Mouse (Mus musculus) left cerebral cortex, postnatal 36 days (tissue): ENCODE measurements around the gene Gm13287. TPM values are rescaled to one million over a fixed set of nuclear protein-coding genes. Genes with fewer than 3 reads are reported as not detected.
"Not testable (repeated sequence)": the region's sequence is repeated elsewhere in the genome, so short reads cannot be mapped to it uniquely, and the experiment has no call there.

Experiments
- DNase-seq, 2 experiments: peaks; one replicate each; pipeline ENCODE4 v3.0.0; 2021 to 2022; ENCODE audit warnings: low spot score in 2 of 2, mixed read lengths in 1 of 2
- intact Hi-C: fragments of 180-260 bp; cut with DNase I; formaldehyde crosslinking; loops from one replicate; pipeline ENCODE4 v1.15.1; 2025
- total RNA-seq, 2 experiments: library from RNA; stranded (reverse); gene quantifications; 2 replicates each; pipeline ENCODE4 v1.2.3; 2021

Gm13287 gene
- not detected for total RNA-seq

DNA sequence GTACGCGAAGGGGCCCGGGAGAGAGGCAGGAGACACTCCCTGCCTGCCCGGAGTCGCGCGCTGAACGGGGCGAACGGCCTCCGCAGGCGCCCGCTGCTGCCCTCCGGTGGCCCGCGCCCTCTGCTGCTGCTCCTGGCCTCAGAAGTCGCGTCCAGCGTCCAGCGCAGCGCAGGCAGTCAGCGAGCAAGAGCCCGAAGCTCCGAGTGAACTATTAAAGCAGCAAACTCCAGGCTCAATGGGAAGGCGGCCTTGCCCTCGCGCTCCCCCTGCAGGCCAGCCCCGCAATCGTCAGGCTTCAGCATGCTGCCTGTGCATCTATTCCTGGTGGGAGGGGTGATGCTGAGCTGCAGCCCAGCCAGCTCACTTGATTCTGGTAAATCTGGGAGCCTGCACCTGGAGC lies at the start of gene Gm13287:
Gene Gm13287 (plus strand): TSS at position 301 of the 400 bp plus-strand sequence.
- intact Hi-C loops, DNase-seq: not testable (repeated sequence)

DNA sequence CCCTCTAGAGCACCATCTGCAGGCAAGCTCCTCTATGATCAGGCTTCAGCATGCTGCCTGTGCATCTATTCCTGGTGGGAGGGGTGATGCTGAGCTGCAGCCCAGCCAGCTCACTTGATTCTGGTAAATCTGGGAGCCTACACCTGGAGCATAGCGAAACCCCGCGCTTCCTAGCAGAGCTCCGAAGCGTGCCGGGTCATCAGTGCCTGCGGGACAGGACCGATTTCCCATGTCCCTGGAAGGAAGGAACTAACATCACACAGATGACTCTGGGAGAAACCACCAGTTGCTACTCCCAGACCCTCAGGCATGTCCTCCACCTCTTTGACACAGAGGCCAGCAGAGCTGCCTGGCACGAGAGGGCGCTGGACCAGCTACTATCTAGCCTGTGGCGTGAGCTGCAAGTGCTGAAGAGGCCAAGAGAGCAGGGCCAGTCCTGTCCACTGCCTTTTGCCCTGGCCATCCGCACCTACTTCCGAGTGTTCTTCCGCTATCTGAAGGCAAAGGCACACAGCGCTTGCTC lies 48.2 kb upstream of the Gm13287 start, which contains the start of gene Gm13271:
Gene Gm13271 (plus strand): TSS at position 51 of the 523 bp plus-strand sequence.
- intact Hi-C loops, result not testable (repeated sequence)

DNA sequence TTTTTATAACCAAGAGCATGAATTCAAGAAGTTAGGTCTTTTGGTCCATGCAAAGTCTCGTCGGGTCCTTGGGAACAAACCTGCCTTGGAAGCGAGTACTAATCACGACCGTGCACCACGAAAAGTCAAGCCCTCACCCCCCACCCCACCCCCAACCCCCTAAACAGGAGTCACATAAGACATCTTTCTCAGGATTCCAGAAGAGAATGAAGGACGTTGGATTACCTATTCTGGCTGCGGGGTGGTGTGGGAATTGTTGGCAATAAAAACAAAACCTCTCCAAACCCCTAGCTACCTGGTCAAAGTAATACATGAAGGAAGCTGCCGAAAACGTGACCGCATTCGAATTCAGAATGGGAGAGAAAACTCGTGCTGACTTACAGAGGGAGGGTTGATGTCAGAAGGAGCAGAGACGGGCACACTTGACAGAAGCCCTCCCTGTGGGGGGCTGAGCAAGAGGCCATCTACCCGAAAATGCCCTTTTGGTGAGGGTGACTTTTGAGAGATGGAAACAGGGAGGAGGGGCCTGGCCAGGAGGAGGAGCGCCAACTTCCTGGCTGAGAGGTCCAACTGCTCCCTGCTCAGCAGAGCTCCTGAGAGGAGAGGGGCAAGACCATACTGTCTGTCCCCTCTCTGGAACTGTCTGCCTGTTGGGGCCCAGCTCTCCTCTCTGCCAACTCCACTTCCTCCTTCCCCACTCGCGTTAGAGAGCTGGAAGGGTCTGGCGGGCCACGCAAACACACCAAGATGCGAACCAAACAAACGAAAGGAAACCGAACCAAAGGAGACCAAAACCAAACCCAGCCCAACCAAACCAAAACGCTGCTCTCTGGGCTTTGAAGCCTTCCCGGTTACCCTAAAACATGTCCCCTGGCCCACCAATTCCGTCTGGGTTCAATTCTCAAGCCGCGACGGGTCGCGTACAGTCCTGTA lies 46.2 kb upstream of the Gm13287 start:
- DNase-seq, intact Hi-C loops: not testable (repeated sequence)

More for the DNA sequence above, 48.2 kb upstream of the Gm13287 start, which contains the start of gene Gm13271:
- DNase-seq, result peak; percentile 64 to 65

DNA sequence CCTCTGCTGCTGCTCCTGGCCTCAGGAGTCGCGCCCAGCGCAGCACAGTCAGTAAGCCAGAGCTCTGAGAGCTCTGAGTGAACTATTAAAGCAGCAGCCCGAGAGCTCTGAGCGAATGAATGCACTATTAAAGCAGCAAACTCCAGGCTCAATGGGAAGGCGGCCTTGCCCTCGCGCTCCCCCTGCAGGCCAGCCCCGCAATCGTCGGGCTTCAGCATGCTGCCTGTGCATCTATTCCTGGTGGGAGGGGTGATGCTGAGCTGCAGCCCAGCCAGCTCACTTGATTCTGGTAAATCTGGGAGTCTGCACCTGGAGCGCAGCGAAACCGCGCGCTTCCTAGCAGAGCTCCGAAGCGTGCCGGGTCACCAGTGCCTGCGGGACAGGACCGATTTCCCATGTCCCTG lies 45.4 kb upstream of the Gm13287 start:
- intact Hi-C loops, result not testable (repeated sequence)
- peak; percentile 88 to 90 for DNase-seq

DNA sequence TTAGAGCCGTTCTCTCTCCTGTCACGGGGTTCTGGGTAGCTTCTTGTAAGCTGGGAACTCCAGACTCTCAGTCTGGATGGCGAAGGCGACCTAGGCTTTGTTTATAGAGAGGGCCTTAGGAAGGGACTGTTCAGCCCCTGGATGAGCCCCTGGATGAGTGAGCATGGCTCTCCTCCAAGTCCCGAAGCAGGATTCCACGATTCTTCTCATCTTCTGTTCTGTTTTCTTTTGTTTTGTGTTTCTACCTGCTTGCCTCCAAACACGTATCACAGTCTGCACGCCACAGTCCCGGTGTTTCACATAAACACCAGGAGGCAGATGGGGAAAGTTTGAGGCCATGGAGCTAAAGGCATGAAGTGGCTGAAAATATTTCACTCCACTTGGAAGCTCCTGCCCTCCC lies 44.3 kb upstream of the Gm13287 start:
- not testable (repeated sequence) for DNase-seq

DNA sequence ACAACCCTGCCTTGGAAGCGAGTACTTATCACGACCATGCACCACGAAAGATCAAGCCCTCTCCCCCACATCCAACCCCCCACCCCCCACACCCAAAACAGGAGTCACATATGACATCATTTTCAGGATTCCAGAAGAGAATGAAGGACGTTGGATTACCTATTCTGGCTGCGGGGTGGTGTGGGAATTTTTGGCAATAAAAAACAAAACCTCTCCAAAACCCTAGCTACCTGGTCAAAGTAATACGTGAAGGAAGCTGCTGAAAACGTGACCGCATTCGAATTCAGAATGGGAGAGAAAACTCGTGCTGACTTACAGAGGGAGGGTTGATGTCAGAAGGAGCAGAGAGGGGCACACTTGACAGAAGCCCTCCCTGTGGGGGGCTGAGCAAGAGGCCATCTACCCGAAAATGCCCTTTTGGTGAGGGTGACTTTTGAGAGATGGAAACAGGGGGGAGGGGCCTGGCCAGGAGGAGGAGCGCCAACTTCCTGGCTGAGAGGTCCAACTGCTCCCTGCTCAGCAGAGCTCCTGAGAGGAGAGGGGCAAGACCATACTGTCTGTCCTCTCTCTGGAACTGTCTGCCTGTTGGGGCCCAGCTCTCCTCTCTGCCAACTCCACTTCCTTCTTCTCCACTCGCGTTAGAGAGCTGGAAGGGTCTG lies 43.3 kb upstream of the Gm13287 start, which contains the start of gene Gm13283:
Gene Gm13283 (plus strand): TSS at position 510 of the 659 bp plus-strand sequence.
- intact Hi-C loops, result not testable (repeated sequence)
- DNase-seq, result peak in 1 of 2 experiments; percentile 21

More for the DNA sequence above, 44.3 kb upstream of the Gm13287 start:
- intact Hi-C loops, result not testable (repeated sequence)

DNA sequence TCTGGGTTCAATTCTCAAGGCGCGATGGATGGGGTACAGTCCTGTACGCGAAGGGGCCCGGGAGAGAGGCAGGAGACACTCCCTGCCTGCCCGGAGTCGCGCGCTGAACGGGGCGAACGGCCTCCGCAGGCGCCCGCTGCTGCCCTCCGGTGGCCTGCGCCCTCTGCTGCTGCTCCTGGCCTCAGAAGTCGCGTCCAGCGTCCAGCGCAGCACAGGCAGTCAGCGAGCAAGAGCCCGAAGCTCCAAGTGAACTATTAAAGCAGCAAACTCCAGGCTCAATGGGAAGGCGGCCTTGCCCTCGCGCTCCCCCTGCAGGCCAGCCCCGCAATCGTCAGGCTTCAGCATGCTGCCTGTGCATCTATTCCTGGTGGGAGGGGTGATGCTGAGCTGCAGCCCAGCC lies 42.6 kb upstream of the Gm13287 start:
- intact Hi-C loops, result not testable (repeated sequence)
- DNase-seq, result peak; percentile 50 to 52

DNA sequence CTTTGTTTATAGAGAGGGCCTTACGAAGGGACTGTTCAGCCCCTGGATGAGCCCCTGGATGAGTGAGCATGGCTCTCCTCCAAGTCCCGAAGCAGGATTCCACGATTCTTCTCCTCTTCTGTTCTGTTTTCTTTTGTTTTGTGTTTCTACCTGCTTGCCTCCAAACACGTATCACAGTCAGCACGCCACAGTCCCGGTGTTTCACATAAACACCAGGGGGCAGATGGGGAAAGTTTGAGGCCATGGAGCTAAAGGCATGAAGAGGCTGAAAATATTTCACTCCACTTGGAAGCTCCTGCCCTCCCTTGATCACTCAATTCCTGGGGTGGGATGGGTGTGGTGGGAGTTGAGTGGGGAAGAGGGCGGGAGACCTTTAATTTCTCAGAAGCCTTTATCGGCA lies 41.3 kb upstream of the Gm13287 start:
- DNase-seq, result peak; percentile 62 to 68
- intact Hi-C loops, result not testable (repeated sequence)

DNA sequence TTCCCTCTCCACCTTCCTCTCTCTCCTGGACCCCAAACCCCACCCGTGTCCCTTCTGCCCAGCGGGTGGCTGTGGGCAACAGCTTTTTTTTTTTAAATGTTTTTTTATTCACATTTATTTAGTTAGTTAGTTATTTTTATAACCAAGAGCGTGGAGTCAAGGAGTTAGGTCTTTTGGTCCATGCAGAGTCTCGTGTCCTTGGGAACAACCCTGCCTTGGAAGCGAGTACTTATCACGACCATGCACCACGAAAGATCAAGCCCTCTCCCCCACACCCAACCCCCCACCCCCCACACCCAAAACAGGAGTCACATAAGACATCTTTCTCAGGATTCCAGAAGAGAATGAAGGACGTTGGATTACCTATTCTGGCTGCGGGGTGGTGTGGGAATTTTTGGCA lies 40.7 kb upstream of the Gm13287 start:
- DNase-seq, intact Hi-C loops: not testable (repeated sequence)

DNA sequence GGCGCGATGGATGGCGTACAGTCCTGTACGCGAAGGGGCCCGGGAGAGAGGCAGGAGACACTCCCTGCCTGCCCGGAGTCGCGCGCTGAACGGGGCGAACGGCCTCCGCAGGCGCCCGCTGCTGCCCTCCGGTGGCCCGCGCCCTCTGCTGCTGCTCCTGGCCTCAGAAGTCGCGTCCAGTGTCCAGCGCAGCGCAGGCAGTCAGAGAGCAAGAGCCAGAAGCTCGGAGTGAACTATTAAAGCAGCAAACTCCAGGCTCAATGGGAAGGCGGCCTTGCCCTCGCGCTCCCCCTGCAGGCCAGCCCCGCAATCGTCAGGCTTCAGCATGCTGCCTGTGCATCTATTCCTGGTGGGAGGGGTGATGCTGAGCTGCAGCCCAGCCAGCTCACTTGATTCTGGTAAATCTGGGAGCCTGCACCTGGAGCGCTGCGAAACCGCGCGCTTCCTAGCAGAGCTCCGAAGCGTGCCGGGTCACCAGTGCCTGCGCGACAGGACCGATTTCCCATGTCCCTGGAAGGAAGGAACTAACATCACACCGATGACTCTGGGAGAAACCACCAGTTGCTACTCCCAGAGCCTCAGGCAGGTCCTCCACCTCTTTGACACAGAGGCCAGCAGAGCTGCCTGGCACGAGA lies 39.6 kb upstream of the Gm13287 start:
- DNase-seq, result not testable (repeated sequence)

DNA sequence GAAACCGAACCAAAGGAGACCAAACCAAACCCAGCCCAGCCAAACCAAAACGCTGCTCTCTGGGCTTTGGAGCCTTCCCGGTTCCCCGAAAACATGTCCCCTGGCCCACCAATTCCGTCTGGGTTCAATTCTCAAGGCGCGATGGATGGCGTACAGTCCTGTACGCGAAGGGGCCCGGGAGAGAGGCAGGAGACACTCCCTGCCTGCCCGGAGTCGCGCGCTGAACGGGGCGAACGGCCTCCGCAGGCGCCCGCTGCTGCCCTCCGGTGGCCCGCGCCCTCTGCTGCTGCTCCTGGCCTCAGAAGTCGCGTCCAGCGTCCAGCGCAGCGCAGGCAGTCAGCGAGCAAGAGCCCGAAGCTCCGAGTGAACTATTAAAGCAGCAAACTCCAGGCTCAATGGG lies 29.5 kb upstream of the Gm13287 start, which contains the start of gene Gm13290:
Gene Gm13290 (plus strand): TSS at position 301 of the 400 bp plus-strand sequence.
- intact Hi-C loops, result not testable (repeated sequence)

More for the DNA sequence above, 39.6 kb upstream of the Gm13287 start:
- intact Hi-C loops, result not testable (repeated sequence)

DNA sequence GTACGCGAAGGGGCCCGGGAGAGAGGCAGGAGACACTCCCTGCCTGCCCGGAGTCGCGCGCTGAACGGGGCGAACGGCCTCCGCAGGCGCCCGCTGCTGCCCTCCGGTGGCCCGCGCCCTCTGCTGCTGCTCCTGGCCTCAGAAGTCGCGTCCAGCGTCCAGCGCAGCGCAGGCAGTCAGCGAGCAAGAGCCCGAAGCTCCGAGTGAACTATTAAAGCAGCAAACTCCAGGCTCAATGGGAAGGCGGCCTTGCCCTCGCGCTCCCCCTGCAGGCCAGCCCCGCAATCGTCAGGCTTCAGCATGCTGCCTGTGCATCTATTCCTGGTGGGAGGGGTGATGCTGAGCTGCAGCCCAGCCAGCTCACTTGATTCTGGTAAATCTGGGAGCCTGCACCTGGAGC lies 26.4 kb upstream of the Gm13287 start, which contains the start of gene Gm13289:
Gene Gm13289 (plus strand): TSS at position 301 of the 400 bp plus-strand sequence.
- intact Hi-C loops, result not testable (repeated sequence)

More for the DNA sequence above, 29.5 kb upstream of the Gm13287 start, which contains the start of gene Gm13290:
- not testable (repeated sequence) for DNase-seq

DNA sequence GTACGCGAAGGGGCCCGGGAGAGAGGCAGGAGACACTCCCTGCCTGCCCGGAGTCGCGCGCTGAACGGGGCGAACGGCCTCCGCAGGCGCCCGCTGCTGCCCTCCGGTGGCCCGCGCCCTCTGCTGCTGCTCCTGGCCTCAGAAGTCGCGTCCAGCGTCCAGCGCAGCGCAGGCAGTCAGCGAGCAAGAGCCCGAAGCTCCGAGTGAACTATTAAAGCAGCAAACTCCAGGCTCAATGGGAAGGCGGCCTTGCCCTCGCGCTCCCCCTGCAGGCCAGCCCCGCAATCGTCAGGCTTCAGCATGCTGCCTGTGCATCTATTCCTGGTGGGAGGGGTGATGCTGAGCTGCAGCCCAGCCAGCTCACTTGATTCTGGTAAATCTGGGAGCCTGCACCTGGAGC lies 23.5 kb upstream of the Gm13287 start, which contains the start of gene Gm13272:
Gene Gm13272 (plus strand): TSS at position 301 of the 400 bp plus-strand sequence.
- DNase-seq, intact Hi-C loops: not testable (repeated sequence)

More for the DNA sequence above, 26.4 kb upstream of the Gm13287 start, which contains the start of gene Gm13289:
- not testable (repeated sequence) for DNase-seq

DNA sequence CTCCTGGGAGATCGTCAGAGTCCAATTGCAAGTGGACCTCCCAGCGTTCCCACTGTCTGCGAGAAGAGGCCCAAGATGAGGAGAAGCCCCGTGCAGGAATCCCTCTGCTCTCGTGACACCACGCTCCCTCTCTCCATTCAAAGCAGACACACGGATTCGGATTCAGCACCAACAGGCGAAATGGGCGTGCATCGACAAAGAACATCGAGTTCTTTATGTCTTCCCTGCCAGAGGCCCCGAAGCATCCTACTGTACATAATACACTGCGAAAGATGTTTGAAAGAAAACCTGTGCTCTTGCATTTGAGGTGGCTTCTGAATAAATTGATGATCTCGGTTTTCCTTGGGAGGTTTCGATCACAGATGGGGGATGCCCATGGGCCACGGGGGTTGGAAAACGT lies 22.7 kb upstream of the Gm13287 start:
- DNase-seq, intact Hi-C loops: not testable (repeated sequence)

DNA sequence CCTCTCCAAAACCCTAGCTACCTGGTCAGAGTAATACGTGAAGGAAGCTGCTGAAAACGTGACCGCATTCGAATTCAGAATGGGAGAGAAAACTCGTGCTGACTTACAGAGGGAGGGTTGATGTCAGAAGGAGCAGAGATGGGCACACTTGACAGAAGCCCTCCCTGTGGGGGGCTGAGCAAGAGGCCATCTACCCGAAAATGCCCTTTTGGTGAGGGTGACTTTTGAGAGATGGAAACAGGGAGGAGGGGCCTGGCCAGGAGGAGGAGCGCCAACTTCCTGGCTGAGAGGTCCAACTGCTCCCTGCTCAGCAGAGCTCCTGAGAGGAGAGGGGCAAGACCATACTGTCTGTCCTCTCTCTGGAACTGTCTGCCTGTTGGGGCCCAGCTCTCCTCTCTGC lies 21.2 kb upstream of the Gm13287 start, which contains the start of gene Ifnz:
Gene Ifnz (plus strand): TSS at position 301 of the 400 bp plus-strand sequence.
- DNase-seq, intact Hi-C loops: not testable (repeated sequence)

DNA sequence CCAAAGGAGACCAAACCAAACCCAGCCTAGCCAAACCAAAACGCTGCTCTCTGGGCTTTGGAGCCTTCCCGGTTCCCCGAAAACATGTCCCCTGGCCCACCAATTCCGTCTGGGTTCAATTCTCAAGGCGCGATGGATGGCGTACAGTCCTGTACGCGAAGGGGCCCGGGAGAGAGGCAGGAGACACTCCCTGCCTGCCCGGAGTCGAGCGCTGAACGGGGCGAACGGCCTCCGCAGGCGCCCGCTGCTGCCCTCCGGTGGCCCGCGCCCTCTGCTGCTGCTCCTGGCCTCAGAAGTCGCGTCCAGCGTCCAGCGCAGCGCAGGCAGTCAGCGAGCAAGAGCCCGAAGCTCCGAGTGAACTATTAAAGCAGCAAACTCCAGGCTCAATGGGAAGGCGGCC lies 20.7 kb upstream of the Gm13287 start:
- DNase-seq, intact Hi-C loops: not testable (repeated sequence)

DNA sequence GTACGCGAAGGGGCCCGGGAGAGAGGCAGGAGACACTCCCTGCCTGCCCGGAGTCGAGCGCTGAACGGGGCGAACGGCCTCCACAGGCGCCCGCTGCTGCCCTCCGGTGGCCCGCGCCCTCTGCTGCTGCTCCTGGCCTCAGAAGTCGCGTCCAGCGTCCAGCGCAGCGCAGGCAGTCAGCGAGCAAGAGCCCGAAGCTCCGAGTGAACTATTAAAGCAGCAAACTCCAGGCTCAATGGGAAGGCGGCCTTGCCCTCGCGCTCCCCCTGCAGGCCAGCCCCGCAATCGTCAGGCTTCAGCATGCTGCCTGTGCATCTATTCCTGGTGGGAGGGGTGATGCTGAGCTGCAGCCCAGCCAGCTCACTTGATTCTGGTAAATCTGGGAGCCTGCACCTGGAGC lies 17.6 kb upstream of the Gm13287 start, which contains the start of gene Gm13276:
Gene Gm13276 (plus strand): TSS at position 301 of the 400 bp plus-strand sequence.
- intact Hi-C loops, DNase-seq: not testable (repeated sequence)

DNA sequence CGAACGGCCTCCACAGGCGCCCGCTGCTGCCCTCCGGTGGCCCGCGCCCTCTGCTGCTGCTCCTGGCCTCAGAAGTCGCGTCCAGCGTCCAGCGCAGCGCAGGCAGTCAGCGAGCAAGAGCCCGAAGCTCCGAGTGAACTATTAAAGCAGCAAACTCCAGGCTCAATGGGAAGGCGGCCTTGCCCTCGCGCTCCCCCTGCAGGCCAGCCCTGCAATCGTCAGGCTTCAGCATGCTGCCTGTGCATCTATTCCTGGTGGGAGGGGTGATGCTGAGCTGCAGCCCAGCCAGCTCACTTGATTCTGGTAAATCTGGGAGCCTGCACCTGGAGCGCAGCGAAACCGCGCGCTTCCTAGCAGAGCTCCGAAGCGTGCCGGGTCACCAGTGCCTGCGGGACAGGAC lies 14.7 kb upstream of the Gm13287 start, which contains the start of gene Gm13277:
Gene Gm13277 (plus strand): TSS at position 231 of the 400 bp plus-strand sequence.
- intact Hi-C loops, result not testable (repeated sequence)

More for the DNA sequence above, 14.7 kb upstream of the Gm13287 start, which contains the start of gene Gm13277:
- DNase-seq, result peak; percentile 40 to 53
